Mouse (Mus musculus) stomach, postnatal 0 days (tissue): ENCODE data around the gene Sox15.

Experiments used
- CTCF ChIP-seq: IDR thresholded peaks from 2 replicates; pipeline ENCODE4 v1.5.1; 2016; ENCODE audit warnings: antibody characterized with exemption, low read depth, mild to moderate bottlenecking, moderate library complexity
- EP300 ChIP-seq: optimal IDR thresholded peaks from 2 replicates; pipeline ENCODE3; 2016; ENCODE audit warnings: antibody characterized with exemption

DNA sequence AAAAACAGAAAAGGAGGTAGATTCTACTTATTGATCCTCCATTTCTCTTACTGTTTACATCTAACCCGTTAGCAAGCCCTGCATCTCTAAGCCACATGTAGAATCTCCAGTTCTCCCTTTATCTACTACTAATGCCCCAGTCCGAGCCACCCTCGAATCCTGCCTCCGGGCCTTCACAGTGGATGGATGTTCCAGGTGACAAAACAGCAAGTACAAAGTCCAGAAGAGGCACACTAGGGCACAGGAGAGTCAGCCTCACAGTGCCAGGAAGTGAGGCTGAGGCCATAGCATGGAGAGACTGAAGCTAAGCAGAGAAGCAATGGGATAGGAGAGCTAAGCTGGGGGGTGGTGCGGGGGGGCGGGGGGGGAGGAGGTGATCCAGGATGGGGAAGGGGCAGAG is 37.7 kb downstream of the Sox15 start:
- no peak for TF ChIP-seq CTCF
- no peak for TF ChIP-seq EP300
